Mouse (Mus musculus) skeletal muscle tissue, adult 2 months (tissue): ENCODE results near the gene Snx29.
A peak's percentile ranks its signal among the peaks of the same experiment; 100 is the strongest.
"Not testable (repeated sequence)": the region's sequence is repeated elsewhere in the genome, so short reads cannot be mapped to it uniquely, and the experiment has no call there.

ENCODE experiments used
- DNase-seq: peaks from one replicate; pipeline ENCODE4 v3.0.0-alpha.2; 2012; ENCODE audit warnings: low read depth, low spot score

Gene Snx29

GRCm38 (mm10) chr16:11322409-11323323 lies at the start of gene Snx29:
Snx29 (plus strand) TSS chr16:11322908.
- peak; percentile 80 for DNase-seq

- no peak for DNase-seq
Observed at GRCm38 (mm10) chr16:11276888-11277287, 45.8 kb upstream of the Snx29 start.

- DNase-seq = no peak
Observed at GRCm38 (mm10) chr16:11278778-11279177, 43.9 kb upstream of the Snx29 start.

GRCm38 (mm10) chr16:11282655-11283232 lies 40.0 kb upstream of the Snx29 start:
- peak; percentile 13 for DNase-seq

- DNase-seq = no peak
Observed at GRCm38 (mm10) chr16:11284881-11285280, 37.8 kb upstream of the Snx29 start.

- DNase-seq = no peak
Observed at GRCm38 (mm10) chr16:11285949-11286348, 36.8 kb upstream of the Snx29 start.

- DNase-seq = not testable (repeated sequence)
Observed at GRCm38 (mm10) chr16:11288873-11289272, 33.8 kb upstream of the Snx29 start.

GRCm38 (mm10) chr16:11295583-11295982 lies 27.1 kb upstream of the Snx29 start:
- DNase-seq = not testable (repeated sequence)

GRCm38 (mm10) chr16:11297700-11298099 lies 25.0 kb upstream of the Snx29 start:
- DNase-seq = not testable (repeated sequence)

GRCm38 (mm10) chr16:11303741-11304140 lies 19.0 kb upstream of the Snx29 start:
- no peak for DNase-seq

- DNase-seq = no peak
Observed at GRCm38 (mm10) chr16:11305531-11305930, 17.2 kb upstream of the Snx29 start.

GRCm38 (mm10) chr16:11313512-11313911 lies 9.2 kb upstream of the Snx29 start, which contains the start of gene Tnfrsf17:
Tnfrsf17 (plus strand) TSS chr16:11313812.
- no peak for DNase-seq

GRCm38 (mm10) chr16:11315786-11316320 lies 6.9 kb upstream of the Snx29 start:
- no peak for DNase-seq

GRCm38 (mm10) chr16:11316748-11317147 lies 6.0 kb upstream of the Snx29 start:
- no peak for DNase-seq

GRCm38 (mm10) chr16:11317324-11317723 lies 5.4 kb upstream of the Snx29 start:
- DNase-seq = peak; percentile 32

GRCm38 (mm10) chr16:11323324-11324051 lies 780 bp downstream of the Snx29 start:
- peak; percentile 28 for DNase-seq

GRCm38 (mm10) chr16:11330081-11330800 lies 7.5 kb downstream of the Snx29 start:
- no peak for DNase-seq

GRCm38 (mm10) chr16:11331030-11331429 lies 8.3 kb downstream of the Snx29 start:
- DNase-seq = no peak

- DNase-seq = peak; percentile 43
Observed at GRCm38 (mm10) chr16:11343292-11343815, 20.6 kb downstream of the Snx29 start.

GRCm38 (mm10) chr16:11351903-11352302 lies 29.2 kb downstream of the Snx29 start:
- no peak for DNase-seq

GRCm38 (mm10) chr16:11359173-11359572 lies 36.5 kb downstream of the Snx29 start:
- DNase-seq = no peak
